Mouse (Mus musculus): ENCODE results near the gene Rragb.
A peak's percentile ranks its signal among the peaks of the same experiment; 100 is the strongest.
"Not testable (repeated sequence)": the region's sequence is repeated elsewhere in the genome, so short reads cannot be mapped to it uniquely, and the experiment has no call there.

Gene Rragb

DNA sequence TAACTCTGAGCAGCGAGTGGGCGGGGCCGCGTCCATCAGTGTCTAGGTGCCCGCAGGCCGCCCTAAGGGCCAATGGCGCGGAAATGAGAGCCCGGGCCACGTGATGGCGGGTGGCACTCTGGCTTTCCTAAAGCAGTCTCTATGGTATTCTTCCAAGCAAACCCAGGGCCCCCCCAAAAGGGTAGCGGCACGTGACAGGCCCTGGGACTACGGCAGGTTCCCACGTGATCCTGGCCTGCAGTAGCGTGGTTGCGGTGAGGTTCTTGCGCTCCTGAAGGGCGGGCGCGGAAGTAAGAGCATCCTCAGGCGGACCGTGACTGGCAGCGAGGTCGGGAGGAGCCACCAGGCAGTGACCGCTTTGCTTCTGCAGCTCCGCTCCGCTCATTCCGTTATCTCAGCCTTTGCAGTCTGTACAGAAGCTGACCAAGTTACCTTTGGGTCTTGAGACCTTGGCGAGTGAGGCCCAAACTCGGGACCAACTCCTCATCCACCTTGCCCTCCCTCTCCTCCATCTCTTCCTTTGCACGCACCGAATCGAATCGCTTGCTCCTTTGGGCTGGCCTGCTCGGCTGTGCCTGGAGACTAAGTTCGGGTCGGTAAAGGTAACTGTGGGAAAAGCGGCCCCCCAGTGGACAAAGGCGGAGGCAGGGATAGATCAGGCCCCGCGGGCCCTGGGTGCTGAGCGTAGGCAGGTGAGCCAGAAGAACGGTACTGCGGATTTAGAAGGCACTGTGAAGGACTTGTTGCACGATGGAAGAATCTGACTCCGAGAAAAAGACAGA lies at the start of gene Rragb:
Rragb (plus strand) TSS at position 248 of the 782 bp plus-strand sequence.
- DNase-seq (ENCODE audit: low spot score in 2 of 2), result peak; percentile 47 to 66

GRCm38 (mm10) chrX:153118486-153118885 lies 21.3 kb upstream of the Rragb start, which contains the start of gene Foxr2:
TSS of gene Foxr2 (plus strand) at chrX:153118786.
- no peak for DNase-seq (ENCODE audit: low spot score in 2 of 2)

GRCm38 (mm10) chrX:153119013-153119412 lies 20.8 kb upstream of the Rragb start:
- DNase-seq (ENCODE audit: low spot score in 2 of 2), result no peak

DNA sequence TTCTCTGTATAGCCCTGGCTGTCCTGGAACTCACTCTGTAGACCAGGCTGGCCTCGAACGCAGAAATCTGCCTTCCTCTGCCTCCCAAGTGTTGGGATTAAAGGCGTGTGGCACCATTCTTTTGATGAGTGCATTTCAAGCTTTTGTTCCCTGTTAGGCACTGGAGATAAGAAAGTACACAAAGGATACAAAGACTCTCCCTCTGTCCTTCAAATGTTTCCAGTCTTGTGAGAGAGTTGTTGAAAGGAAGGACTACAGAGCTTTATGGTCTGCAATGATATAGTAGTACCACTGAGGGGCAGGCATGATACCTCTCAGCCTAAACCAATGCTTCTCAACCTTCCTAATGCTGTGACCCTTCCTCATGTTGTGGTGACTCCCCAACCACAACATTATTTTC lies 2.9 kb downstream of the Rragb start:
- DNase-seq (ENCODE audit: low spot score in 2 of 2), result no peak

DNA sequence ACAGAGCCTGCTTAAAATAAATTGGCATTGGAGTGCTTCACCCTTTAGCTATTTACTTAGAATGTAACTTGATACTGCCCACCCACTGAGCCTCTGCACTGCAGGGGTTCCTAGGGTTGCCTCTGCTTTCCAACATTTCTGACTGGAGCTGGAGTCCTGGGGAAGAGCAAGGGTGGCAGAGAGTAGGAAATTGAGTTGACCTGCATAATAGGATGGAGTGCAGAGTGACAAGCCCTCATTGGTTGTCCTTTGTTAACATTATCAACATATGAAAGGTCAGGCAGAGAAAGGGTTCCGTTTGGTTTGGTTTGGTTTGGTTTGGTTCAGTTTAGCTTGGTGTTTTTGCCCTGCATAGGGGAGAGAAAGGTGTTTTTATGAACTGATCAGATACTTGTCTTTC lies 12.0 kb downstream of the Rragb start:
- DNase-seq (ENCODE audit: low spot score in 2 of 2), result no peak

DNA sequence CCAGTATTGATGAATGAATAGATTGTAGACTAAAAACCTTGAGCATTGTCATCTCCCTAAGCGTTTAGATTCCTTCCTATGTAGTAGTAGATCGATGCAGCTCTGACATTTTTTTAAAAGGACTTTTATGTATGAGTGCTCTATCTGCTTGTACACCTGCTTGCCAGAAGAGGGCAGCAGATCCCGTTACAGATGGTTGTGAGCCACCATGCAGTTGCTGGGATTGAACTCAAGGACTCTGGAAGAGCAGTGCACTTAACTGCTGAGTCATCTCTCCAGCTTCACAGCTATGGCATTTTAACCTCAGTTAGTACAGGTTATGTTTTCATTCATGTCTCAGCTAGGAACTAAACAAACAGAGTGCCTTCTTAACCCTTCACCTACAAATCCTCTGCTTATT lies 15.5 kb downstream of the Rragb start:
- DNase-seq (ENCODE audit: low spot score in 2 of 2), result no peak

- peak in 1 of 2 experiments; percentile 0 for DNase-seq (ENCODE audit: low spot score in 2 of 2)
Measured at GRCm38 (mm10) chrX:153174786-153175185, 35.0 kb downstream of the Rragb start.

DNA sequence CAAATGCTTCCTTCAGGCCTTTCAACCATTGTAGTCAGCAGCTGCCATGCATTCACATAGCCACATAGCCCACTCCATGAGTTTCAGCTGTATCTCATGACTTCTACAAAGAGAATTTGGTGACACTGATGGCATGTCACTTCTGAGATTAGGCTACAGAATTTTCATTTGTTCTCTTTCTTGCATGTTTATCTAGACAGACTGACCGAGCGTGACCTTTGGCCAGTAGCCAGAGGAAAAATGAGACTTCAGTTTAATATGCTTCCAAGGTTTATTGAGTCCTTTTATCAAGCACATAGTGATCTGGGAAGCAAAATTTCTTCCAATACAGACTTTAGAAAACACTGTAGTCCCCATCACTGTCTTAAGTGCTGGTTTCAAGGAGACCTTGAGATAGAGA lies 42.4 kb downstream of the Rragb start:
- no peak for DNase-seq (ENCODE audit: low spot score in 2 of 2)

DNA sequence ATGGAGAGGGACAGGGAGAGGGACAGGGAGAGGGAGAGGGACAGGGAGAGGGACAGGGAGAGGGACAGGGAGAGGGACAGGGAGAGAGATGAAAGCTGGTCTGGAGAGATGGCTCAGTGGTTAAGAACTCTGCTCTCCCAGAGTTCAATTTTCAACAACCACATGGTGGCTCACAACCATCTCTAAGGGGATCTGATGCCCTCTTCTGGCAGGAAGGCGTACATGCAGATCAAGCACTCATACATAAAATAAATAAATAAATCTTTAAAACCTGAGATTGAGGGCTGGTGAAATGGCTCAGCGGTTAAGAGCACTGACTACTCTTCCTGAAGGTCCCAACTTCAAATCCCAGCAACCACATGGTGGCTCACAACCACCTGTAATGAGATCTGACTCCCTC lies 59.4 kb downstream of the Rragb start:
- not testable (repeated sequence) for DNase-seq (ENCODE audit: low spot score in 2 of 2)

- no peak for DNase-seq (ENCODE audit: low spot score in 2 of 2)
Measured at GRCm38 (mm10) chrX:153211101-153211500, 71.3 kb downstream of the Rragb start.

Data from urinary bladder, adult 18-20 months (tissue).